Mouse (Mus musculus): ENCODE measurements around the gene Gm11020.

DNA sequence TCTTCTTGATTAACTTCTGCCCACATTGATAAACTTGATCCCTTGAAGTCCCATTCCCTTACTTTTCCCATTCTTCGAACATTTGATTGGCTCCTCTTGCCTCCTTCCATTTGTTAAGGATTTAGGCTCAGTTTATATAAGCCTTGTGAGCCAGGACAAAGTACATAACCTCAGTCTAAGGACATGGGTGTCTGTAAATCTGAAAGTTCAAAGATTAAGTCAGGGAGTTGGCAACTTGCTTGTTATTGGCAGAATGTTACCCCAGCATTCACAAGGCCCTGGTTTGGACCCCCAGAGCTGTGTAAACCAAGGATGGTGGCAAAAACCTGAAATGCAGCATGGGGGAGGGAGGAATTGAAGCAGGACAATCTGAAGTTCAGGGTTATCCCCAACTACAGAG lies 27.0 kb upstream of the Gm11020 start:
- no peak for TF ChIP-seq RAD21 (IDR thresholded peaks at IDR 0.05; ENCODE audit: low read depth, low read length)
- TF ChIP-seq CTCF (IDR thresholded peaks at IDR 0.05 in 2 of 3, conservative IDR thresholded peaks at IDR 0.05 in 1 of 3; ENCODE audit: control insufficient read depth in 1 of 3, insufficient read depth in 1 of 3, low read depth in 2 of 3, low read length in 3 of 3, poor library complexity in 1 of 3, severe bottlenecking in 1 of 3): no peak
- no peak for TF ChIP-seq ZC3H11A (IDR thresholded peaks at IDR 0.05; ENCODE audit: low read depth, low read length)
- TF ChIP-seq JUND (IDR thresholded peaks at IDR 0.05; ENCODE audit: low read depth, low read length): no peak
- no peak for TF ChIP-seq POLR2A (IDR thresholded peaks at IDR 0.05; ENCODE audit: control insufficient read depth in 1 of 2, insufficient read depth in 1 of 2, low read depth in 1 of 2, low read length in 2 of 2, poor library complexity in 1 of 2)
- no peak for TF ChIP-seq MYB (IDR thresholded peaks at IDR 0.05; ENCODE audit: low read depth, low read length)
- no peak for TF ChIP-seq ETS1 (IDR thresholded peaks at IDR 0.05; ENCODE audit: low read depth, low read length)
- TF ChIP-seq MYC (IDR thresholded peaks at IDR 0.05; ENCODE audit: low read depth, low read length): no peak
- TF ChIP-seq POLR2AphosphoS2 (IDR thresholded peaks at IDR 0.05; ENCODE audit: low read length): no peak
- TF ChIP-seq MAZ (IDR thresholded peaks at IDR 0.05; ENCODE audit: low read depth, low read length): no peak
- no peak for TF ChIP-seq KAT2A (conservative IDR thresholded peaks at IDR 0.05; ENCODE audit: low read depth, low read length)
